Mouse (Mus musculus): Measurements from ENCODE around the gene Rasl10a.

DNA sequence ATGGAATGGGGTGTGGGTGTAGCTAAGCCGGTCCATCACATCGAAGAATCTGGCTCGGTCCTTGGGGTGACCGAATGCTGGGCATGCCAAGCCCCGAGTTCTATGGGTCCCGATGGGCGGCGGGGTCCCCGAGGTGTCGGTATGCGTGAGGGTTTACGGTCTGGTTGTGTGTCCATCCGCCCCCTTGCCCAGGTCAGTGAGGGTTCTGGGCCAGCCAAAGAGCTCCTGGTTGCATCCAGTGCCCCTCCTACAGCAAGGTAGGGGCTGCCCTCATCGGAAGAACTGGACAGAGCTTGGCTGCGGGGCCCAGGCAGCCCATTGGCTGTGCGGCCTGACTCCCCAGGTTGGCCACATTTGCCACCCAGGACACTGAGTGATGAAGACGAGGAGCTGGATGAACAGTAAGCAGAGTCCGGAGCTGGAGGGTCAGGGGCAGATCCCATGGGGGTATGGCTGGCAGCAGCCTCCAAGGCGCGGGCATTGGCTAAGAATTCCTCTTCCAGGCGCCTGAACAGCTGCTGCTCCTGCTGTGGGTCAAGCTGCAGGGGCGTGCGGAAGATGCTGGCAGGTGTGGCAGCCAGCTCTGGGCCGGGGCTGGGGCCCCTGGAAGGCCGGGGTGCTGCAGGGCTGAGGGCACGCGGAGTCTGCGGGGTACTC is 3.0 kb downstream of the Rasl10a start:
- TF ChIP-seq CTCF (IDR thresholded peaks at IDR 0.05; ENCODE audit: control insufficient read depth, insufficient read depth, low read length) (no peak), POLR2A (IDR thresholded peaks at IDR 0.05; ENCODE audit: borderline replicate concordance, control insufficient read depth, low read depth, low read length) (no peak)

Data from bone marrow, adult 2 months (tissue).